In the genomic region with DNA sequence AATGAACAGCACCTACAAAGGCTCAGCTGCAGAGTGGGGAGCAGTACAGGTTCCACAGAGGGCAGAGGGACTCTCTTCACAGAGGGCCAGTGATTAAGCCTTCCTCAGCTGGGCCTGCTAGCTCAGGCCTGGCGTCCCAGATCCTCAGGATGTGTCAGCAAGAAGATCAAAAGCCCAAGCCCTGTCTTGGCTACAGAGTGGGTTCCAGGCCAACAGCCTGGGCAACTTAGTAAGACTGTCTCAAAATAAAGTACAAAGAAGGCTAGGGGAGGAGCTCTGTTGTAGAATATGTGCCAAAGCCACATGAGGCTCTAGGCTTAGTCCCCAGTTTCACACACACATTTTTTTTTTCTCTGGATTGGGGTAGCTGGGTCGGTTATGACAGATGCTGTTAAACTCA, we compare ENCODE assay signal across 18 mouse cellular contexts. TPM values are rescaled to one million over a fixed set of nuclear protein-coding genes. Genes with fewer than 3 reads are reported as not detected.
DNase-seq lines count a peak whose midpoint lies in the region; ATAC-seq and TF ChIP-seq lines count a peak whose summit lies in the region.
"Had no signal": no experiment of that assay in that cellular context is flagged by ENCODE, and none has a peak within 500 bp of the region (broad histone marks: within the 10 kb centered on the region; RNA-seq: fewer than 3 reads in every experiment).

No protein-coding gene starts in this region.

- CTCF ChIA-PET in Patski (lab: Charles Lee): interaction anchor here (0.8 to 1.6 kb wide), 5 partner anchors 9 to 293 kb away, joined by 3 to 8 read pairs (median 3); no protein-coding TSS in a partner anchor

- intact Hi-C loops in heart, postnatal 25 days (cut with DNase I): no loop called here

- H3K9ac ChIP-seq in midbrain, postnatal 0 days (replicated peaks; ENCODE audit: low read length, poor library complexity, severe bottlenecking): no peak overlapping the region
- H3K9ac ChIP-seq in midbrain, embryonic 11.5 days (ENCODE audit: low read length): no peak overlapping the region
- H3K9ac ChIP-seq: embryonic facial prominence, embryonic 12.5 days; liver, postnatal 0 days; midbrain, embryonic 12.5 days; neural tube, embryonic 12.5 days had no signal

- no peaks in the 10 kb centered on the region for H3K9me3 ChIP-seq in midbrain, postnatal 0 days (ENCODE audit: low read length)
- no peaks in the 10 kb centered on the region for H3K9me3 ChIP-seq in midbrain, embryonic 11.5 days (ENCODE audit: control insufficient read depth, low read length)
- H3K9me3 ChIP-seq: embryonic facial prominence, embryonic 12.5 days; limb, embryonic 10.5 days; midbrain, embryonic 12.5 days; neural tube, embryonic 12.5 days had no signal

- POLR2A ChIA-PET in Patski (lab: Charles Lee): no interaction called here

- no peak for TF ChIP-seq CTCF in midbrain, postnatal 0 days (IDR thresholded peaks at IDR 0.05)
- no peak for TF ChIP-seq CTCF in Patski (IDR thresholded peaks at IDR 0.05)

- no peak overlapping the region for H3K27ac ChIP-seq in midbrain, postnatal 0 days (ENCODE audit: low read depth, low read length)
- H3K27ac ChIP-seq in midbrain, embryonic 11.5 days (ENCODE audit: low read depth, low read length): no peak overlapping the region
- H3K27ac ChIP-seq: embryonic facial prominence, embryonic 12.5 days; limb, embryonic 10.5 days; midbrain, embryonic 12.5 days; neural tube, embryonic 12.5 days had no signal

- 76% methylated on average over 2 of the region's 2 CpGs for WGBS in midbrain, postnatal 0 days
- WGBS in midbrain, embryonic 11.5 days: 74% methylated on average over 2 of the region's 2 CpGs

- peak; percentile 12 for DNase-seq in heart, postnatal 25 days (ENCODE audit: low spot score)
- no peak for DNase-seq in heart, adult 11 months
- DNase-seq in midbrain, postnatal 0 days (ENCODE audit: low spot score): peak; percentile 15
- no peak for DNase-seq in midbrain, embryonic 11.5 days (ENCODE audit: low spot score, missing footprints)
- no peak for DNase-seq in Patski (ENCODE audit: low read depth, low spot score)
- no peak for DNase-seq in ovary, adult 18-20 months (ENCODE audit: low spot score)
- DNase-seq in adrenal gland, postnatal 10 days: no peak
- DNase-seq: cerebellum, postnatal 10 days; kidney, adult 8-10 months; kidney, postnatal 14 days; liver, postnatal 0 days; right cerebral cortex, adult 18-20 months had no signal

- H3K4me1 ChIP-seq in midbrain, postnatal 0 days (ENCODE audit: insufficient read depth, low read length): no peaks in the 10 kb centered on the region
- H3K4me1 ChIP-seq in midbrain, embryonic 11.5 days (ENCODE audit: control insufficient read depth, insufficient read depth, low read length): no peaks in the 10 kb centered on the region
- H3K4me1 ChIP-seq: embryonic facial prominence, embryonic 12.5 days; midbrain, embryonic 12.5 days; neural tube, embryonic 12.5 days had no signal

- no peak overlapping the region for H3K4me3 ChIP-seq in midbrain, postnatal 0 days (ENCODE audit: low read depth, low read length)
- H3K4me3 ChIP-seq in midbrain, embryonic 11.5 days (ENCODE audit: low read depth, low read length): no peak overlapping the region
- H3K4me3 ChIP-seq: embryonic facial prominence, embryonic 12.5 days; limb, embryonic 10.5 days; midbrain, embryonic 12.5 days; neural tube, embryonic 12.5 days had no signal

- in situ Hi-C loops in Patski (cut with MboI; ENCODE audit: low pct_unique_long_range_greater_than_20kb): loop anchor here (5.0 to 25.0 kb wide), 2 partner anchors 212 to 462 kb away; a partner anchor contains a TSS

- H3K36me3 ChIP-seq in midbrain, postnatal 0 days (ENCODE audit: insufficient read depth, low read length): peaks cover 69% of the 10 kb centered on the region
- no peaks in the 10 kb centered on the region for H3K36me3 ChIP-seq in midbrain, embryonic 11.5 days (ENCODE audit: control insufficient read depth, insufficient read depth, low read length)

- H3K4me2 ChIP-seq in midbrain, postnatal 0 days (ENCODE audit: low read depth, low read length, poor library complexity, severe bottlenecking): no peak overlapping the region
- H3K4me2 ChIP-seq in midbrain, embryonic 11.5 days: no peak overlapping the region
- H3K4me2 ChIP-seq: embryonic facial prominence, embryonic 12.5 days; midbrain, embryonic 12.5 days; neural tube, embryonic 12.5 days had no signal

- ATAC-seq in midbrain, postnatal 0 days (ENCODE audit: low FRiP score): no peak
- ATAC-seq in midbrain, embryonic 11.5 days (ENCODE audit: low FRiP score): no peak
- peak; percentile 40 for ATAC-seq in Patski
- ATAC-seq: forebrain, embryonic 16.5 days; inflammation-experienced regulatory T-cells, adult 6 months; liver, postnatal 0 days had no signal

- H3K27me3 ChIP-seq in midbrain, postnatal 0 days (ENCODE audit: insufficient read depth, low read length): no peaks in the 10 kb centered on the region
- no peaks in the 10 kb centered on the region for H3K27me3 ChIP-seq in midbrain, embryonic 11.5 days (ENCODE audit: control insufficient read depth, insufficient read depth, low read length)
- no peaks in the 10 kb centered on the region for H3K27me3 ChIP-seq in Patski
- H3K27me3 ChIP-seq: embryonic facial prominence, embryonic 12.5 days; midbrain, embryonic 12.5 days; neural tube, embryonic 12.5 days had no signal

RNA-seq across cellular contexts. Expression of a gene that starts 29.8 kb away (rescaled TPM):
- 10 to 100 TPM; 55.1 to 56.0 TPM for total RNA-seq in heart, postnatal 25 days (2021)
- total RNA-seq in midbrain, postnatal 0 days (2014; rRNA removed): 63.8 and 65.8 TPM in 2 replicates
- 58.5 and 69.5 TPM in 2 replicates for polyA plus RNA-seq in midbrain, postnatal 0 days (2015; fragmentation: Nextera tagmentation; extraction: Ambion mirVana)
- polyA plus RNA-seq in midbrain, embryonic 11.5 days (2014; fragmentation: Nextera tagmentation; extraction: Ambion mirVana): 41.2 and 43.4 TPM in 2 replicates
- 21.3 TPM for polyA plus RNA-seq in Patski (2021)
- 10 to 100 TPM; 35.0 to 35.7 TPM for total RNA-seq in adrenal gland, postnatal 10 days (2021)

RNA-seq across cellular contexts. Expression of a gene that starts 32.1 kb away (rescaled TPM):
- 10 to 100 TPM; 34.6 to 37.4 TPM for total RNA-seq in heart, postnatal 25 days (2021)
- total RNA-seq in midbrain, postnatal 0 days (2014; rRNA removed): 24.6 and 38.0 TPM in 2 replicates
- polyA plus RNA-seq in midbrain, postnatal 0 days (2015; fragmentation: Nextera tagmentation; extraction: Ambion mirVana): 16.7 and 18.2 TPM in 2 replicates
- polyA plus RNA-seq in midbrain, embryonic 11.5 days (2014; fragmentation: Nextera tagmentation; extraction: Ambion mirVana): 23.8 and 27.3 TPM in 2 replicates
- polyA plus RNA-seq in Patski (2021): 23.5 TPM
- total RNA-seq in adrenal gland, postnatal 10 days (2021): 10 to 100 TPM; 16.3 to 18.0 TPM

Comparison
In these comparisons a context has a peak if more than half of its experiments do, and no peak if none do; other contexts are left out.
1. DNase-seq: peak in heart, postnatal 25 days (single experiment) and midbrain, postnatal 0 days (single experiment); none in heart, adult 11 months (single experiment), midbrain, embryonic 11.5 days (single experiment), Patski (single experiment), ovary, adult 18-20 months (single experiment) and adrenal gland, postnatal 10 days (single experiment).